Mouse (Mus musculus): ENCODE results near the gene Tnpo3. TPM values are rescaled to one million over a fixed set of nuclear protein-coding genes. Genes with fewer than 3 reads are reported as not detected.

Gene Tnpo3
- total and polyA plus RNA-seq, 3 experiments = 64.9 to 148 (median 139) TPM

DNA sequence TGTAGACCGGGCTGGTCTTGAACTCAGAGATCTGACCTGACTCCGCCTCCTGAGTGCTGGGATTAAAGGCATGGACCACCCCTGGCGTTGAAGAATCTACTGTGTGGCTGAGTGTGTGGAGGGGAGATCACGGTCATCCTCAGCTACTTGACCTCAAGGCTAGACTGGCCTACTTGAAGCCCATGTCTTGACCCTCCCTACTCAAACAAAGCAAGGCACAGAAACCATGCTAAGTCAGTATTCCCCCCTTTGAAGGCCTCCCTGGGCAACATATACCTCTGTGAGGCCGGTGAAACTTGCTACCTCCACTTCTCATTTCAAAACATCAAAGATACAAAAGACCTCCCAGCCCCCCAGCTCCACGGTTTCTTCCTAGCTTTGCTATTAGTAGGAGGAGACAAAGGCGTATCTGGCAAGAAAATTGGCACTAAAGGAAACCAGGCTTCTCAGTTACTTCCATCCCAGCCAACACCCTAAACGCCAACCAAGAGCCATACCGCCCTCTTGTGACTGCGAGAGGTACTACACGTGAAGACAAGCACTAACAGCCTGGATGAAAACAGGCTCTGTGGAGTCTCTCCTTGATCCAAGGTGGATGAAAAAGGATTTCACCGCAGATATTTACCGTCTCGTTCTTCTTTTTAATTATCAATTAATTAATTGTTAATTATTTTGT, 39.9 kb upstream of the Tnpo3 start (continued):
- TF ChIP-seq USF1 (IDR thresholded peaks at IDR 0.05; ENCODE audit: low read depth, low read length) = no peak

DNA sequence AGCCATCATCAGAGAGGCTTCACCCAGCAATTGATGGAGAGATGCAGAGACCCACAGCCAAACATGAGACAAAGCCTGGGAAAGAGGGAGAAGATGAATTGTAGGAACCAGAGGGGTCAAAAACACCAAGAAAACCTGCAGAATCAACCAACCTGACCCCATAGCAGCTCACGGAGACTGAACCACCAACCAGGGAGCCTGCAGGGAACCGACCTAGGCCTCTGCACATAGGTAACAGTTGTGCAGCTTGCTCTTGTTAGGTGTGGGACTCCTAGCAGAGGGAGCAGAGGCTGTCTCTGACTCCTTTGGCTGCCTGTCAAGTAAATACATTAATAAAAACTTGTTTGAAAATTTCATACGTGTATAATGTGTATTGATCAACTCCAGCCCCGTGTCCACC, 32.1 kb upstream of the Tnpo3 start:
- no peaks in the 10 kb centered on the region; a peak in 1 of 4 replicates for H3K27me3 ChIP-seq (ENCODE audit: control insufficient read depth in 1 of 2, insufficient read depth in 2 of 2, low read length in 2 of 2)
- no peaks in the 10 kb centered on the region for H3K4me1 ChIP-seq (ENCODE audit: control insufficient read depth in 1 of 2, insufficient read depth in 2 of 2, low read length in 2 of 2)
- DNase-seq (ENCODE audit: low read depth, low spot score) = no peak
- H3K36me3 ChIP-seq (ENCODE audit: control insufficient read depth in 1 of 2, insufficient read depth in 2 of 2, low read length in 2 of 2) = no peaks in the 10 kb centered on the region
- H3K27ac ChIP-seq (ENCODE audit: control insufficient read depth, low read depth, low read length) = no peak overlapping the region
- H3K9ac ChIP-seq (ENCODE audit: control insufficient read depth, low read depth, low read length, poor library complexity, severe bottlenecking) = no peak overlapping the region
- no peak overlapping the region for H3K4me3 ChIP-seq (ENCODE audit: control insufficient read depth in 1 of 2, insufficient read depth in 1 of 2, low read depth in 2 of 2, low read length in 2 of 2)
- TF ChIP-seq MEF2A (IDR thresholded peaks at IDR 0.05; ENCODE audit: extremely low read depth, insufficient replicate concordance, low read depth, low read length, poor library complexity, severe bottlenecking) (no peak), E2F4 (IDR thresholded peaks at IDR 0.05; ENCODE audit: borderline replicate concordance, low read depth, low read length) (no peak), SMC3 (IDR thresholded peaks at IDR 0.05; ENCODE audit: low read depth, low read length) (no peak), EP300 (IDR thresholded peaks at IDR 0.05; ENCODE audit: low read depth in 1 of 2, low read length in 2 of 2) (no peak), MAFK (IDR thresholded peaks at IDR 0.05; ENCODE audit: borderline replicate concordance, low read depth, low read length) (no peak), GABPA (IDR thresholded peaks at IDR 0.05; ENCODE audit: low read depth, low read length) (no peak), ETS1 (IDR thresholded peaks at IDR 0.05; ENCODE audit: low read depth, low read length) (no peak), TAL1 (IDR thresholded peaks at IDR 0.05; ENCODE audit: low read length) (no peak), ELF1 (IDR thresholded peaks at IDR 0.05; ENCODE audit: low read depth, low read length) (no peak), TBP (IDR thresholded peaks at IDR 0.05; ENCODE audit: low read depth, low read length) (no peak), ZKSCAN1 (IDR thresholded peaks at IDR 0.05; ENCODE audit: low read depth, low read length) (no peak), UBTF (IDR thresholded peaks at IDR 0.05; ENCODE audit: borderline replicate concordance, insufficient read depth, low read depth, low read length) (no peak)
- H3K79me2 ChIP-seq (ENCODE audit: control insufficient read depth, insufficient read depth, low read length, poor library complexity) = no peaks in the 10 kb centered on the region
- no peaks in the 10 kb centered on the region for H3K9me3 ChIP-seq (replicated peaks; ENCODE audit: insufficient read depth, low read length)

DNA sequence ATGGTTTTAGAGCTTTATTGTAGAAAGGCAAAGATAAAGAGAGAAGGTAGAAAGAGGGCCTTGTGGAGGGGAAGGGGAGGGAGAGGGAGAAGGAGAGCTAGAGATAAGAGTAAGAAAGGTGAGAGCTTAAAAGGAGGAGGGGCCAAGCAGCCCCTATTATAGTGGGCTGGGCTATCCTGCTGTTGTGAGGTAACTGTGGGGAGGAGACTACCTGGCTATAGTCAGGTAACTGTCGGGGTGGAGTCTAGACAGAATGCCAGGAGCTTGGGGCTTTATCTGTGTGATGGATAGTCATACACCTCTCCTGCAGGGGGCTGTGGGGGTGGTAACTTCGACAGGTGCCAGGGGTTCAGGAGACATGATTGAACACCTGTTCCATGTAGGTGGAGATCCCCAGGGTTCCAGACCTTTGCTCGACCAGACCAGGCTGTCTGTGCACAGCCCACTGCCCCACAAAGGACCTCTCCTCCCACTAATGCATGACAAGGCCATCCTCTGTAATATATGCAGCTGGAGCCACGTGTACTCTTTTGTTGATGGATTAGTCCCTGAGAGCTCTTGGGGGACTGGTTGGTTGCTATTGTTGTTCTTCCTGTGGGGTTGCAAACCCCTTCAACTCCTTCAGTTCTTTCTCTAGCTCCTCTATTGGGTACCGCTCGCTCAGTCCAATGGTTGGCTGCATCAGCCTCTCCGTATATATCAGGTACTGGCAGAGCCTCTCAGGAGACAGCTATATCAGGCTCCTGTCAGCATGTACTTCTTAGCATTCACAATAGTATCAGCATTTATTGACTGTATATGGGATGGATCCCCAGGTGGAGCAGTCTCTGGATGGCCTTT, 30.1 kb upstream of the Tnpo3 start:
- H3K4me1 ChIP-seq (ENCODE audit: control insufficient read depth in 1 of 2, insufficient read depth in 2 of 2, low read length in 2 of 2) = no peaks in the 10 kb centered on the region
- H3K4me3 ChIP-seq (ENCODE audit: control insufficient read depth in 1 of 2, insufficient read depth in 1 of 2, low read depth in 2 of 2, low read length in 2 of 2) = no peak overlapping the region
- no peak overlapping the region for H3K9ac ChIP-seq (ENCODE audit: control insufficient read depth, low read depth, low read length, poor library complexity, severe bottlenecking)
- H3K36me3 ChIP-seq (ENCODE audit: control insufficient read depth in 1 of 2, insufficient read depth in 2 of 2, low read length in 2 of 2) = no peaks in the 10 kb centered on the region
- H3K79me2 ChIP-seq (ENCODE audit: control insufficient read depth, insufficient read depth, low read length, poor library complexity) = no peaks in the 10 kb centered on the region
- H3K27ac ChIP-seq (ENCODE audit: control insufficient read depth, low read depth, low read length) = no peak overlapping the region
- no peak for DNase-seq (ENCODE audit: low read depth, low spot score)
- H3K27me3 ChIP-seq (ENCODE audit: control insufficient read depth in 1 of 2, insufficient read depth in 2 of 2, low read length in 2 of 2) = no peaks in the 10 kb centered on the region; a peak in 1 of 4 replicates
- TF ChIP-seq CHD2 (IDR thresholded peaks at IDR 0.05; ENCODE audit: low read length) (no peak), RAD21 (IDR thresholded peaks at IDR 0.05; ENCODE audit: low read depth, low read length) (no peak), POLR2AphosphoS5 (IDR thresholded peaks at IDR 0.05; ENCODE audit: borderline replicate concordance, low read depth, low read length) (no peak), MYC (IDR thresholded peaks at IDR 0.05; ENCODE audit: low read depth, low read length) (no peak), MYB (IDR thresholded peaks at IDR 0.05; ENCODE audit: low read depth, low read length) (no peak), BHLHE40 (IDR thresholded peaks at IDR 0.05; ENCODE audit: borderline replicate concordance, low read depth, low read length) (no peak), CTCF (IDR thresholded peaks at IDR 0.05 in 2 of 3, conservative IDR thresholded peaks at IDR 0.05 in 1 of 3; ENCODE audit: control insufficient read depth in 1 of 3, insufficient read depth in 1 of 3, low read depth in 2 of 3, low read length in 3 of 3, poor library complexity in 1 of 3, severe bottlenecking in 1 of 3) (no peak), E2F4 (IDR thresholded peaks at IDR 0.05; ENCODE audit: borderline replicate concordance, low read depth, low read length) (no peak)
- no peaks in the 10 kb centered on the region for H3K9me3 ChIP-seq (replicated peaks; ENCODE audit: insufficient read depth, low read length)

All from MEL (cell line).